Mouse (Mus musculus) spleen, adult 2 months (tissue): ENCODE measurements around the gene Nptxr. TPM values are rescaled to one million over a fixed set of nuclear protein-coding genes. Genes with fewer than 3 reads are reported as not detected.

Experiments used
- DNase-seq, 2 experiments: peaks; one replicate each; pipeline versions ENCODE4 v3.0.0 to v3.0.0-alpha.2; 2012 to 2021; ENCODE audit warnings: low spot score in 2 of 2, low read depth in 1 of 2
- H3K27ac ChIP-seq: fragments of 200-500 bp; 2 replicates; pipeline ENCODE4 v1.5.1; 2012; ENCODE audit warnings: low read length, inconsistent platforms; ENCODE audit not compliant: insufficient read depth
- H3K27me3 ChIP-seq: fragments of 200-500 bp; 2 replicates; pipeline ENCODE4 v1.6.1; 2012; ENCODE audit warnings: mild to moderate bottlenecking, moderate library complexity, low read length, inconsistent platforms; ENCODE audit not compliant: control insufficient read depth, insufficient read depth
- H3K36me3 ChIP-seq: fragments of 200-500 bp; 2 replicates; pipeline ENCODE4 v1.6.1; 2012; ENCODE audit warnings: mild to moderate bottlenecking, low read length, inconsistent platforms; ENCODE audit not compliant: control insufficient read depth, insufficient read depth
- H3K4me1 ChIP-seq: fragments of 200-500 bp; 2 replicates; pipeline ENCODE4 v1.6.1; 2011; ENCODE audit warnings: inconsistent platforms; ENCODE audit not compliant: control insufficient read depth, insufficient read depth, insufficient read length
- H3K4me3 ChIP-seq: fragments of 200-500 bp; 2 replicates; pipeline ENCODE4 v1.5.1; 2011; ENCODE audit warnings: mild to moderate bottlenecking, inconsistent platforms; ENCODE audit not compliant: insufficient read depth, insufficient read length; ENCODE audit errors: extremely low read depth
- CTCF ChIP-seq: fragments of 200-500 bp; IDR thresholded peaks from 2 replicates; pipeline ENCODE4 v1.5.1; 2011; ENCODE audit warnings: mild to moderate bottlenecking, inconsistent platforms; ENCODE audit not compliant: insufficient read depth, insufficient read length, insufficient replicate concordance; ENCODE audit errors: extremely low read depth
- POLR2A ChIP-seq: fragments of 200-500 bp; IDR thresholded peaks from 2 replicates; pipeline ENCODE4 v1.6.1; 2011; ENCODE audit warnings: low read depth, low read length, inconsistent platforms
- WGBS: fragments of 180-500 bp; shearing (Covaris S2); methylation state at CpG from one replicate; pipeline ENCODE4 v1.1.7; 2018; 5-methylcytosine and 5-hydroxymethylcytosine counted together
- polyA plus RNA-seq: library from polyadenylated mRNA; depleted of rRNA; stranded (reverse); fragments of >200 nt; gene quantifications from 2 replicates; pipeline ENCODE4 v1.2.3, GENCODE M21; 2012

The Nptxr gene
- polyA plus RNA-seq, 1 experiment: 1.3 TPM

DNA sequence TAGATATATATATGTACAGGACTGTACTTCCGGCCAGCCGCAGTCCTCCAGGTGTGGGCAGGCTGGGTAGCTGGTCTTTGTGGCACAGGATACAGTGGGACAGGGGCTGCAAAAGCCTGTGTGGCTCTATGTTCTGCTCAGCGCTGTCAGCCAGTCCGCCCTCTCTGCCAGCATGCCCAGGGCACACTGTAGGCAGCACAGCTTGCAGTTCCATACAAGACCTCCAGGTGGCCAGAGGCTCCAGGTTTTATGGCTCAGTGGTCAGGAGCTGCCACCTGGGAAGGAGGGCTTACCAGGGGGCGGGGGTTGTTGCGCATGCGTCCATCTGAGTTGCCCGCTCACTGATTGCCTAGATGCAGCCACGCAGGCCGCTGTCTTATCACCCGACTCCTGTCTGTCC lies 56.6 kb downstream of the Nptxr start:
- TF ChIP-seq CTCF (peak; percentile 30; the same call in 1 of the 2 replicates), POLR2A (no peak)
- Histone ChIP-seq H3K27ac (no peak overlapping the region), H3K4me1 (peaks cover 10% of the 10 kb centered on the region; the same call in 1 of the 2 replicates), H3K4me3 (no peak overlapping the region), H3K36me3 (peaks cover 2% of the 10 kb centered on the region; the same call in 1 of the 2 replicates), H3K27me3 (no peaks in the 10 kb centered on the region)
- 95% methylated on average over 11 of the region's 11 CpGs for WGBS
- DNase-seq: no peak

- DNase-seq: no peak
- H3K4me3 ChIP-seq: no peak overlapping the region
- no peak overlapping the region for H3K27ac ChIP-seq
- no peak for TF ChIP-seq POLR2A
- TF ChIP-seq CTCF: no peak
- H3K27me3 ChIP-seq: no peaks in the 10 kb centered on the region
- 90% methylated on average over 5 of the region's 5 CpGs for WGBS
- H3K4me1 ChIP-seq: peaks cover 9% of the 10 kb centered on the region
- H3K36me3 ChIP-seq: peaks cover 2% of the 10 kb centered on the region; the same call in 1 of the 2 replicates
Observed at GRCm38 (mm10) chr15:79745883-79746282, 58.7 kb downstream of the Nptxr start.

DNA sequence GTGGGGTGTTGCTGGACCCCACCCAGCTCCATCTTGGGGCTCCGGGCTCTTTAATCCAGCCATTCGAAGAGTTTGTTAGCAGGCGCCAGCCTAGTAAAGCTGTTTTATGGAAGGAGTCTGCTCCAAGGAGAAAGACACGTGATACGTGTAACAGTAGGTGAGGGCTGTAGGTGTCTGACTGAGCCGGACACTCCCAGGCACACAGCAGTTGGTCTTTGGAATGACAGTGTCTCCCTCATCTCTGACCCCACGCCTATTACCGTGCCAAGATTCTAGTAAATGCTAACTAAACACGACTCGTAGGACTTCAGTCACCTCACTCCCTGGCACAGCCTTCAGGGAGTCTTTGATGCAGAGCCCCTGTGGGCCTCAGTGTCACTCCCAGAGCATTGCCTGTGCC lies 59.3 kb downstream of the Nptxr start:
- Histone ChIP-seq H3K27ac (no peak overlapping the region), H3K36me3 (peaks cover 2% of the 10 kb centered on the region; the same call in 1 of the 2 replicates), H3K4me3 (no peak overlapping the region), H3K4me1 (peaks cover 14% of the 10 kb centered on the region), H3K27me3 (no peaks in the 10 kb centered on the region)
- WGBS: 94% methylated on average over 10 of the region's 10 CpGs
- TF ChIP-seq CTCF: no peak
- no peak for TF ChIP-seq POLR2A
- DNase-seq: no peak

DNA sequence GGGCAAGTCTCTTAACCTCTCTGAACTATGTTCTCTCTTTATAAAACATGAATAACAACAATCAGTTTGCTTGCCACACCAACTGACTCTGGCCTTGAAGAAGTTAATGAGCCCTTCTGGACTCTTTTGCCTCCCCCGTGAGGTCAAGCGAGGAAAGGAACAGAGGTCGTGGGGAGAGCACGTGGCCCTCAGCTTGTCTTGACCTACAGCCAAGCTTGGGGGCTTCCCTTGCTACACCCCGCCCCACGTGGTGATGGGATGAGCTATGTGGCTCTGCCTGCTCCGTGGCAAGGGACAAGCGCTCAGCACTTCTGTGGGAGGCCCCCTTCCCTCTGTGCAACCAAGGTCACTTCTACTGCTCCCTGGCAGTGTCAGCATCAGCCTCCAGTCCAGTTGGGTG lies 59.8 kb downstream of the Nptxr start:
- Histone ChIP-seq H3K27me3 (no peaks in the 10 kb centered on the region), H3K36me3 (peaks cover 2% of the 10 kb centered on the region; the same call in 1 of the 2 replicates), H3K4me3 (no peak overlapping the region), H3K4me1 (peaks cover 14% of the 10 kb centered on the region), H3K27ac (no peak overlapping the region)
- no peak for TF ChIP-seq CTCF
- no peak for TF ChIP-seq POLR2A
- WGBS: 88% methylated on average over 8 of the region's 8 CpGs
- DNase-seq: no peak

DNA sequence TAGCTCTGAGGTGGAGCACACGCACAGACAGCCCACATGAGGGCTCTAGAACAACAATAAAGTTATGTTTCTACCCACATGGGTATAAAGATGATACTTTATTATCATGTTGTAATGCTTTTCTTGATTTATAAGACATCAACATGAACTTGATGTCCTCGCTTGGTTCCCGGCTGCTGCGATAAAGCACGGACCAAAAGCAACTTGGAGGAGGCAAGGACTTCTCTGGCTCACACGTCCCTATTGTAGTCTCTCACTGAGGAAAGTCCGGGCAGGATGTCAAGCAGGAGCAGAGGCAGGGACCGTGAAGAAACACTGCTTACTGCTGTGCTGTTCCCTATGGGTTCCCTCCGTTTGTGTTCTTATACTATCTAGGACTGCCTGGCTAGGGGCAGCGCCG lies 60.6 kb downstream of the Nptxr start:
- whole genome bisulfite sequencing: 93% methylated on average over 11 of the region's 11 CpGs
- no peak overlapping the region for H3K4me3 ChIP-seq
- TF ChIP-seq CTCF (no peak), POLR2A (no peak)
- peaks cover 14% of the 10 kb centered on the region for H3K4me1 ChIP-seq
- H3K27ac ChIP-seq: no peak overlapping the region
- peaks cover 2% of the 10 kb centered on the region for H3K36me3 ChIP-seq
- no peaks in the 10 kb centered on the region for H3K27me3 ChIP-seq
- no peak for DNase-seq

GRCm38 (mm10) chr15:79742706-79743023 lies 61.9 kb downstream of the Nptxr start:
- Histone ChIP-seq H3K4me1 (peaks cover 17% of the 10 kb centered on the region), H3K36me3 (peaks cover 11% of the 10 kb centered on the region), H3K4me3 (peak overlapping the region; percentile 95), H3K27me3 (no peaks in the 10 kb centered on the region), H3K27ac (no peak overlapping the region)
- DNase-seq: no peak
- 1% methylated on average over 23 of the region's 23 CpGs for WGBS
- TF ChIP-seq POLR2A (no peak), CTCF (no peak)

DNA sequence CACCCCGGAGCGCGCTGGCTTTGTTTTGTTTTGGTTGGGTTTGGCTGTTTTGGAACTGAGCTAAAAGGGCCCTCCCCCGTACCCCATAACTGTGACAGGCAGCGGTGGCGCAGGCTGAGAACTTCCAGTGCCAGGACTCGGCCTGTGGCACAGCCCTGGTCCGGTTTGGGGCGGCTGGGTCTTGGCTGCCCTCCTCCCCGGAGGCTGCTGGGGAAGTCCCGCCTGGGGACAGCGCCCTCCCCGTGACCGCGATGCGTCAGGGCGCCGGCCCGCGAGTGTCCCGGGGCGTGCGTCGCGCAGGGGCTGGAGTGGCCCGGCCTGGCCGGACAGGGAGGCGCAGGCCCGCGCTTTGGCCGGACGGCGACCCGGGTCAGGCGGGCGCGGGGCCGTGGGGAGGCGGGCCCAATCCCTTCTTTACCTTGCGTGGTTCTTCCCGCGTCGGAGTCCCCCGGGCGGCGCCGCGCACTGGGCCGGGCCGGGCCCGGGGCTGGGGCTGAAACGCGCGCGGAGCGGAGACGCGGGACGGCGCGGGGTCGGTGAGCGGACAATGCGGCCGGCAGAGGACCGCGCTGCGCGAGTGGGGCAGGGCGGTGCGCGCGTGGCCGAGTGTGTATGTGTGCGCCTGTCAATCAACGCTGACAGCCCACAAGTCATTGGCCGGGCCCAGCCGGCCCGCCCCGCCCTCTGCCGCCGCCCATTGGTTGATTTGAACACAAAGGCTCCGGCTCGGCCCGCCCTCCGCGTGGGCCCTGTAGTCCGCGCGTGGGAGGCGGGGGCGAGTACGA lies 62.5 kb downstream of the Nptxr start, which contains the start of gene Sun2:
Sun2 (minus strand) TSS at position 616 of the 785 bp plus-strand sequence.
- no peak for TF ChIP-seq CTCF
- peak; percentile 29 for TF ChIP-seq POLR2A
- DNase-seq: peak; percentile 76 to 91

More for the DNA sequence above, 62.5 kb downstream of the Nptxr start, which contains the start of gene Sun2:
- Histone ChIP-seq H3K27me3 (no peaks in the 10 kb centered on the region), H3K4me1 (peaks cover 17% of the 10 kb centered on the region), H3K36me3 (peaks cover 16% of the 10 kb centered on the region), H3K4me3 (peak within 1 kb of the TSS; percentile 95), H3K27ac (peak within 1 kb of the TSS; percentile 99)
- WGBS: under 1% methylated on average over 62 of the region's 93 CpGs
